Mouse (Mus musculus) CH12.LX (cell line): Measurements from ENCODE around the gene S100a16. TPM values are rescaled to one million over a fixed set of nuclear protein-coding genes. Genes with fewer than 3 reads are reported as not detected.

Source experiments
- DNase-seq: peaks from one replicate; pipeline ENCODE4 v3.0.0-alpha.2; 2013; ENCODE audit errors: extremely low read depth
- H3K27ac ChIP-seq: 2 replicates; pipeline ENCODE4 v1.5.1; 2012; ENCODE audit warnings: low read depth, mild to moderate bottlenecking, control low read depth, moderate library complexity; ENCODE audit not compliant: insufficient read depth
- H3K27me3 ChIP-seq: replicated peaks from 2 replicates; pipeline ENCODE3; 2012; ENCODE audit warnings: inconsistent platforms
- H3K36me3 ChIP-seq, 2 experiments: replicated peaks in 1 of 2; 2 replicates each; pipeline versions ENCODE3 to v1.6.1; 2012; ENCODE audit warnings: inconsistent platforms in 1 of 2, low read length in 1 of 2, mild to moderate bottlenecking in 1 of 2, mixed read lengths in 1 of 2, moderate library complexity in 1 of 2; ENCODE audit not compliant: control insufficient read depth in 1 of 2, insufficient read depth in 1 of 2
- H3K4me1 ChIP-seq, 2 experiments: 2 replicates each; pipeline ENCODE4 v1.6.1; 2012; ENCODE audit warnings: inconsistent platforms in 1 of 2, moderate library complexity in 1 of 2; ENCODE audit not compliant: insufficient read depth in 2 of 2, control insufficient read depth in 1 of 2
- H3K4me2 ChIP-seq: 2 replicates; pipeline ENCODE4 v1.6.1; 2012; ENCODE audit warnings: low read depth, mild to moderate bottlenecking, control low read depth; ENCODE audit not compliant: poor library complexity, insufficient read depth, severe bottlenecking
- H3K4me3 ChIP-seq, 3 experiments: fragments of 150-350 bp in 1 of 3; sonication (generic) in 1 of 3; replicated peaks in 1 of 3; 2 replicates each; pipeline versions ENCODE3 to v1.5.1; 2011 to 2012; ENCODE audit warnings: low read depth in 2 of 3, low read length in 2 of 3, mild to moderate bottlenecking in 2 of 3, moderate library complexity in 2 of 3, control low read depth in 1 of 3, improper control_type of control experiment in 1 of 3, inconsistent platforms in 1 of 3, mixed read lengths in 1 of 3; ENCODE audit not compliant: poor library complexity in 1 of 3
- H3K79me2 ChIP-seq: replicated peaks from 2 replicates; pipeline ENCODE4 v1.6.1; 2012; ENCODE audit warnings: mild to moderate bottlenecking, moderate library complexity; ENCODE audit not compliant: control insufficient read depth, poor library complexity, insufficient read depth, severe bottlenecking; ENCODE audit errors: extremely low read depth
- H3K9ac ChIP-seq: 2 replicates; pipeline ENCODE4 v1.6.1; 2012; ENCODE audit warnings: low read depth, mild to moderate bottlenecking, control low read depth, moderate library complexity; ENCODE audit not compliant: insufficient read depth
- H3K9me3 ChIP-seq: replicated peaks from 2 replicates; pipeline ENCODE3; 2012; ENCODE audit warnings: low read length, inconsistent platforms, mixed read lengths
- BHLHE40 ChIP-seq: IDR thresholded peaks from 2 replicates; pipeline ENCODE4 v1.6.1; 2011; ENCODE audit warnings: mild to moderate bottlenecking, low read depth, low read length, improper control_type of control experiment
- CHD1 ChIP-seq: IDR thresholded peaks from 2 replicates; pipeline ENCODE4 v1.6.1; 2012; ENCODE audit warnings: low read depth, low read length, improper control_type of control experiment, inconsistent platforms
- EP300 ChIP-seq: IDR thresholded peaks from 2 replicates; pipeline ENCODE4 v1.6.1; 2011; ENCODE audit warnings: low read length, improper control_type of control experiment
- GABPA ChIP-seq: IDR thresholded peaks from 2 replicates; pipeline ENCODE4 v1.6.1; 2012; ENCODE audit warnings: low read depth, low read length, improper control_type of control experiment, inconsistent platforms; ENCODE audit not compliant: insufficient replicate concordance
- HCFC1 ChIP-seq: IDR thresholded peaks from 2 replicates; pipeline ENCODE4 v1.6.1; 2012; ENCODE audit warnings: low read depth, mild to moderate bottlenecking, inconsistent platforms, low read length, improper control_type of control experiment
- JUN ChIP-seq: IDR thresholded peaks from 2 replicates; pipeline ENCODE4 v1.6.1; 2011; ENCODE audit warnings: low read depth, mild to moderate bottlenecking, low read length, improper control_type of control experiment, moderate library complexity; ENCODE audit not compliant: insufficient read depth
- JUND ChIP-seq: conservative IDR thresholded peaks from 2 replicates; pipeline ENCODE4 v1.6.1; 2011; ENCODE audit warnings: low read depth, low read length, improper control_type of control experiment
- KAT2A ChIP-seq: IDR thresholded peaks from 2 replicates; pipeline ENCODE4 v1.6.1; 2012; ENCODE audit warnings: low read length, improper control_type of control experiment, inconsistent platforms; ENCODE audit not compliant: insufficient replicate concordance
- MAX ChIP-seq: IDR thresholded peaks from 2 replicates; pipeline ENCODE4 v1.6.1; 2011; ENCODE audit warnings: low read length, improper control_type of control experiment
- MAZ ChIP-seq: IDR thresholded peaks from 2 replicates; pipeline ENCODE4 v1.6.1; 2012; ENCODE audit warnings: low read depth, mild to moderate bottlenecking, inconsistent platforms, low read length, improper control_type of control experiment, moderate library complexity
- MEF2A ChIP-seq: IDR thresholded peaks from 2 replicates; pipeline ENCODE4 v1.6.1; 2014; ENCODE audit warnings: low read depth, mild to moderate bottlenecking, inconsistent platforms, low read length, improper control_type of control experiment, borderline replicate concordance
- MXI1 ChIP-seq: IDR thresholded peaks from 2 replicates; pipeline ENCODE4 v1.6.1; 2011; ENCODE audit warnings: mild to moderate bottlenecking, low read depth, low read length, improper control_type of control experiment
- POLR2AphosphoS2 ChIP-seq: IDR thresholded peaks from 2 replicates; pipeline ENCODE4 v1.6.1; 2011; ENCODE audit warnings: low read depth, low read length, improper control_type of control experiment
- RAD21 ChIP-seq: IDR thresholded peaks from 2 replicates; pipeline ENCODE4 v1.6.1; 2011; ENCODE audit warnings: low read depth, mild to moderate bottlenecking, low read length, improper control_type of control experiment, moderate library complexity
- SIN3A ChIP-seq: IDR thresholded peaks from 2 replicates; pipeline ENCODE4 v1.6.1; 2012; ENCODE audit warnings: low read length, improper control_type of control experiment, inconsistent platforms
- TBP ChIP-seq: conservative IDR thresholded peaks from 2 replicates; pipeline ENCODE4 v1.6.1; 2011; ENCODE audit warnings: low read depth, low read length, improper control_type of control experiment
- TCF12 ChIP-seq: IDR thresholded peaks from 2 replicates; pipeline ENCODE4 v1.6.1; 2014; ENCODE audit warnings: low read depth, mild to moderate bottlenecking, inconsistent platforms, low read length, improper control_type of control experiment
- UBTF ChIP-seq: IDR thresholded peaks from 2 replicates; pipeline ENCODE4 v1.6.1; 2012; ENCODE audit warnings: low read depth, mild to moderate bottlenecking, inconsistent platforms, low read length, improper control_type of control experiment, moderate library complexity
- USF1 ChIP-seq: IDR thresholded peaks from 2 replicates; pipeline ENCODE4 v1.6.1; 2014; ENCODE audit warnings: low read depth, mild to moderate bottlenecking, inconsistent platforms, low read length, improper control_type of control experiment
- ZC3H11A ChIP-seq: IDR thresholded peaks from 2 replicates; pipeline ENCODE4 v1.6.1; 2012; ENCODE audit warnings: low read depth, mild to moderate bottlenecking, inconsistent platforms, low read length, improper control_type of control experiment
- ZKSCAN1 ChIP-seq: IDR thresholded peaks from 2 replicates; pipeline ENCODE4 v1.6.1; 2012; ENCODE audit warnings: low read depth, inconsistent platforms, low read length, improper control_type of control experiment, borderline replicate concordance
- ZMIZ1 ChIP-seq: IDR thresholded peaks from 2 replicates; pipeline ENCODE4 v1.6.1; 2012; ENCODE audit warnings: low read depth, mild to moderate bottlenecking, inconsistent platforms, low read length, improper control_type of control experiment
- dilution Hi-C: fragments of 300-500 bp; cut with MboI; formaldehyde crosslinking; loops from 2 replicates; pipeline ENCODE4 v1.14.3; 2020; ENCODE audit warnings: low sequenced_read_pairs; ENCODE audit not compliant: extremely low pct_unique_long_range_greater_than_20kb, extremely low pct_ligation_motif_present
- in situ Hi-C: fragments of 300-500 bp; cut with MboI; formaldehyde crosslinking; loops from 3 replicates; pipeline ENCODE4 v1.14.3; 2019; ENCODE audit warnings: low sequenced_read_pairs, low pct_ligation_motif_present, low pct_unique_long_range_greater_than_20kb, mixed read lengths
- polyA plus RNA-seq: library from polyadenylated mRNA; unstranded; fragments of >175 nt; gene quantifications from 2 replicates; pipeline ENCODE4 v1.2.1, GENCODE M21; 2012; ENCODE audit warnings: low read depth; ENCODE audit not compliant: insufficient read length
- total RNA-seq, 2 experiments: library from RNA; depleted of rRNA; stranded (reverse); fragments of 300-350 nt in 1 of 2; fragments of >200 nt in 1 of 2; gene quantifications; 2 replicates each; pipeline ENCODE4 v1.2.3; 2012 to 2014

The S100a16 gene
- total and polyA plus RNA-seq, 3 experiments = not detected

DNA sequence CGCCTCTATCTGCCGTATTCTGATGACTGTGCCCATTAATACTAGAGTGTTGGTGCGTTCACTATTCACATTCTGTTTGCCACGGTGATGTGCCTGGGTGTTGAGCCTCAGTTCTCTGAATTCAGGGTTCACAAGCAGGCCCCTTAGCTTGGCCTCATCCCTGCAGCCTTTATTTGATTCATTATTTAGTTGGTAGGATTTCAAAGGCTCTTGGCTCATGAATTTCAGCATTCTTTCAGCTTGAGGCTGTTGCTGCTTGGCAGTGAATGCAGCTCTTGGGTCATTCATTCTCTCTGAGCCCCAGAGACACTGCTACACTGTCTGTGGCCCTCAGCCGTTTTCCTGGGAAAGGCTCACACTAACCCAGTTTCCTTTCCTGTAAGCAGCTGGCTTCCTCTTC, 18.9 kb downstream of the S100a16 start:
- Histone ChIP-seq H3K9me3 (no peaks in the 10 kb centered on the region), H3K27me3 (peaks cover 20% of the 10 kb centered on the region), H3K9ac (no peak overlapping the region), H3K27ac (no peak overlapping the region), H3K4me3 (no peak overlapping the region), H3K36me3 (no peaks in the 10 kb centered on the region)
- no peak for DNase-seq
- TF ChIP-seq MXI1 (no peak), UBTF (no peak), SIN3A (no peak), MEF2A (no peak), ZKSCAN1 (no peak), MAX (no peak), KAT2A (no peak), CHD1 (no peak), BHLHE40 (no peak), GABPA (no peak), TBP (no peak), ZMIZ1 (no peak), EP300 (no peak), ZC3H11A (no peak), POLR2AphosphoS2 (no peak), JUN (no peak), MAZ (no peak), HCFC1 (no peak)
- TF ChIP-seq, all 38 proteins: peak for 0
- in situ Hi-C loops (no loop called here), dilution Hi-C loops (no loop called here)
- Histone ChIP-seq H3K4me1 (no peaks in the 10 kb centered on the region), H3K4me2 (no peak overlapping the region), H3K79me2 (no peaks in the 10 kb centered on the region)

DNA sequence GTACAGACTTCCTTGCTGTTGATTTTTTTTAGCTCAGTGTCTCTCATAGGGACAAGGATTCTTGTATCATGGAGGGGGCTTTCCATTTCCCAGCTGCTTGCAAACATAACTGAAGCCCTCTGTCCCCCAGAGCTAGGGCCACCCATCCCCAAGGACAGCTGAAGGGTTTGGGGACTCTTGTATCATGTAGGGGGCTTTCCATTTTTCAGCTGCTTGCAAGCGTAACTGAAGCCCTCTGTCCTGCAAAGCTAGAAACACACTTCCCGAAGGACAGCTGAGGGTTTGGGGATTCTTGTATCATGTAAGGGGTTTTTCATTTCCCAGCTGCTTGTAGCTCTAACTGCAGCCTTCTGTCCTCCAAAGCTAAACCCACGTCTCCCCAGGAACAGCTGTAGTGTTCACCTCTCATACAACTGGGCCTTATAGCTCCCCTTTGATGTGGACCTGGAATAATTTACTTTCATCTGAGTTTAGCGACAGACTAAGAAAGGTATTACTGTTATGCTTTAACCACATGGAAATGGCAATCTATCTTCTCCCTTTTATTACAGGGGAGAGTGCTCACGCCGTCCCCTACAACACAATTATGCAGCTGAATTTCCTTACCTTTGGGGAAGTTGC, 23.1 kb downstream of the S100a16 start, which contains the start of gene S100a3:
S100a3 (plus strand) TSS at position 571 of the 621 bp plus-strand sequence.
- dilution Hi-C loops (no loop called here), in situ Hi-C loops (no loop called here)
- peaks cover 42% of the 10 kb centered on the region for H3K27me3 ChIP-seq
- TF ChIP-seq ZKSCAN1 (no peak), ZC3H11A (no peak), TCF12 (no peak), JUND (no peak), EP300 (no peak), TBP (no peak), KAT2A (no peak), USF1 (no peak), RAD21 (no peak)
- H3K9me3 ChIP-seq = no peaks in the 10 kb centered on the region
- no peaks in the 10 kb centered on the region for H3K36me3 ChIP-seq
- H3K4me3 ChIP-seq = no peak within 1 kb of the TSS
- H3K79me2 ChIP-seq = no peaks in the 10 kb centered on the region
- no peaks in the 10 kb centered on the region for H3K4me1 ChIP-seq
- no peak within 1 kb of the TSS for H3K27ac ChIP-seq
- no peak within 1 kb of the TSS for H3K9ac ChIP-seq
- no peak for DNase-seq
- H3K4me2 ChIP-seq = no peak within 1 kb of the TSS
